8 mouse cellular contexts compared by ENCODE assay signal in genomic region chr12:30372933-30373501, GRCm38 (mm10). TPM values are rescaled to one million over a fixed set of nuclear protein-coding genes. Genes with fewer than 3 reads are reported as not detected.
DNase-seq lines count a peak whose midpoint lies in the region; ATAC-seq and TF ChIP-seq lines count a peak whose summit lies in the region.

Gene Sntg2, minus strand, starts transcription at chr12:30373375.

- H3K9ac ChIP-seq in embryonic facial prominence, embryonic 12.5 days = peak within 1 kb of the TSS; percentile 53
- peak within 1 kb of the TSS; percentile 32; the same call in 1 of the 2 replicates for H3K9ac ChIP-seq in intestine, postnatal 0 days (ENCODE audit: low read depth, low read length)

- no peaks in the 10 kb centered on the region for H3K9me3 ChIP-seq in embryonic facial prominence, embryonic 12.5 days
- H3K9me3 ChIP-seq in intestine, postnatal 0 days (ENCODE audit: control insufficient read depth) = no peaks in the 10 kb centered on the region

- H3K27me3 ChIP-seq in embryonic facial prominence, embryonic 12.5 days = peaks cover 12% of the 10 kb centered on the region; the same call in 1 of the 2 replicates
- H3K27me3 ChIP-seq in intestine, postnatal 0 days (replicated peaks; ENCODE audit: control insufficient read depth, insufficient read depth, low read length) = no peaks in the 10 kb centered on the region

- peak; percentile 55 to 67 for DNase-seq in adrenal gland, postnatal 4 days (ENCODE audit: low spot score in 2 of 2)
- peak; percentile 75 to 79 for DNase-seq in heart, adult 18-20 months
- DNase-seq in left cerebral cortex, postnatal 14 days (ENCODE audit: low spot score in 2 of 2) = peak; percentile 60 to 72
- DNase-seq in right cerebral cortex, postnatal 4 days = peak; percentile 69

- peak within 1 kb of the TSS; percentile 48 for H3K4me3 ChIP-seq in embryonic facial prominence, embryonic 12.5 days
- peak within 1 kb of the TSS; percentile 50 for H3K4me3 ChIP-seq in intestine, postnatal 0 days (ENCODE audit: low read depth, low read length)

- H3K4me2 ChIP-seq in embryonic facial prominence, embryonic 12.5 days (replicated peaks) = peak within 1 kb of the TSS; percentile 96
- H3K4me2 ChIP-seq in intestine, postnatal 0 days (replicated peaks; ENCODE audit: low read depth) = peak within 1 kb of the TSS; percentile 89

- intact Hi-C loops in left cerebral cortex, postnatal 14 days (cut with DNase I) = loop anchor here (2.0 to 5.0 kb wide), 2 partner anchors 204 to 244 kb away; no protein-coding TSS in a partner anchor

- under 1% methylated on average over 36 of the region's 39 CpGs for WGBS in embryonic facial prominence, embryonic 12.5 days
- WGBS in intestine, postnatal 0 days = 1% methylated on average over 39 of the region's 39 CpGs

- peaks cover 7% of the 10 kb centered on the region; the same call in 1 of the 2 replicates for H3K4me1 ChIP-seq in embryonic facial prominence, embryonic 12.5 days
- no peaks in the 10 kb centered on the region for H3K4me1 ChIP-seq in intestine, postnatal 0 days (replicated peaks; ENCODE audit: control insufficient read depth, insufficient read depth, low read length)

- TF ChIP-seq CTCF in intestine, postnatal 0 days (IDR thresholded peaks at IDR 0.05; ENCODE audit: low read depth) = peak; percentile 57

- no peaks in the 10 kb centered on the region for H3K36me3 ChIP-seq in embryonic facial prominence, embryonic 12.5 days
- no peaks in the 10 kb centered on the region for H3K36me3 ChIP-seq in intestine, postnatal 0 days (ENCODE audit: control insufficient read depth, insufficient read depth)

- peak; percentile 92 for ATAC-seq in embryonic facial prominence, embryonic 12.5 days (ENCODE audit: insufficient number of reproducible peaks, insufficient read depth, low FRiP score, low TSS enrichment)
- peak; percentile 94 for ATAC-seq in intestine, postnatal 0 days
- ATAC-seq in megakaryocyte-erythroid progenitor cell, adult 5-6 weeks (replicated peaks; ENCODE audit: low FRiP score, low TSS enrichment, poor library complexity, severe bottlenecking) = peak; percentile 65; the same call in 1 of the 2 replicates
- ATAC-seq in monocyte, adult 5-6 weeks (replicated peaks; ENCODE audit: insufficient number of reproducible peaks, low FRiP score, low TSS enrichment, poor library complexity, severe bottlenecking) = no peak

- H3K27ac ChIP-seq in embryonic facial prominence, embryonic 12.5 days = no peak within 1 kb of the TSS
- peak within 1 kb of the TSS; percentile 29; the same call in 1 of the 2 replicates for H3K27ac ChIP-seq in intestine, postnatal 0 days (ENCODE audit: low read depth, low read length)

RNA-seq across cellular contexts. Expression of gene Sntg2, which starts in this region (rescaled TPM):
- total RNA-seq in adrenal gland, postnatal 4 days (2021) = 1 to 10 TPM; 2.8 to 3.8 TPM
- polyA plus RNA-seq in embryonic facial prominence, embryonic 12.5 days (2016; fragmentation: Nextera tagmentation; extraction: Ambion mirVana) = 2.0 TPM in 2 replicates
- under 1 TPM; 0.41 to 0.45 TPM for total RNA-seq in heart, adult 18-20 months (2021)
- 20.7 and 21.6 TPM in 2 replicates for polyA plus RNA-seq in intestine, postnatal 0 days (2015; fragmentation: Nextera tagmentation; extraction: Ambion mirVana)
- 1 to 10 TPM; 5.0 to 6.0 TPM for total RNA-seq in left cerebral cortex, postnatal 14 days (2021)
- total RNA-seq in megakaryocyte-erythroid progenitor cell, adult 5-6 weeks (2014; fragmentation: Nextera tagmentation) = not detected in 2 replicates
- not detected in 2 replicates for total RNA-seq in megakaryocyte-erythroid progenitor cell, adult 5-6 weeks (2017)
- not detected in 3 replicates for total RNA-seq in monocyte, adult 5-6 weeks (2017)

Comparison
In these comparisons a context has a peak if more than half of its experiments do, and no peak if none do; other contexts are left out.
1. Peak in DNase-seq in heart, adult 18-20 months; RNA of the gene not detected or under 1 TPM.
2. Peak in ATAC-seq in megakaryocyte-erythroid progenitor cell, adult 5-6 weeks; RNA of the gene not detected or under 1 TPM.